Mouse (Mus musculus): ENCODE data around the gene Dyrk3. TPM values are rescaled to one million over a fixed set of nuclear protein-coding genes. Genes with fewer than 3 reads are reported as not detected.

Dyrk3 gene
- polyA plus RNA-seq, 2 experiments, result 1.7 to 2.3 TPM

DNA sequence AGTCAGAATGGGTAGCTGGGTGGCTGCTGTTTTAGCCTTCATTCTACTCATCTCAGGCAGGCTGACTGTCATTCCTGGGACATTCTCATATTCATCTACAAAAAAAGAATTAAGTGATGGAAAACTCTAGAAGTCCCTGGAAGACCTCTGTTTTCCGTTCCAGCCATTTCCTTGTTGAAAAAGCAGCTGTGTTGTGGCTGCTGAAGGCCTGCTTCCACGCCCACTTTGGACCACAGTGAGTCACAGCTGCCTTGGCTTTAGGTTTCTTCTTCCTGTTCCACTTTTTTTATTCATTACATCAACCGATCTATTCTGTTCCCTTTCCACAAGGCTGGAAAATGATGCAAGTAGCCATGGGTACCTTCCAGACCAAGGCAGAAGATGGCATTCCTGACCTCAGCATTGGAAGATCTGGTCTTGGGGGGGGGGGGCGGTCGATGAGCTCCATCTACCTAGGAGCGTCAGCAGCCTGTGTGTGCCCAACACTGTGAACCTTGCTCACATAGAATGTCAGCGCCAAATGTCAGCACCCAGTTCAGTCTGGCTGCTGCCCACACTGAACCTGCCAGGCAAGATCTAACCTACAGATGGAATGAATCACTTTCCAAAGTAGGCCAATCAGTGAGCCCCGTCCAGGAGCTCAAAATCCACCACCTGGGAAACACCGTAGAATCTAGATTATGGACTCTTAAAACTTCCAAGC, 46.3 kb upstream of the Dyrk3 start:
- no peaks in the 10 kb centered on the region for H3K9me3 ChIP-seq (ENCODE audit: control insufficient read depth, low read length)
- H3K4me1 ChIP-seq (ENCODE audit: control insufficient read depth, insufficient read depth, low read length), result 0 out of 2 replicates have a peak, but pooled peaks cover 7% of the 10 kb centered on the region
- H3K36me3 ChIP-seq (ENCODE audit: control insufficient read depth, insufficient read depth, low read length), result peaks cover 9% of the 10 kb centered on the region
- H3K4me3 ChIP-seq (replicated peaks; ENCODE audit: low read length), result no peak overlapping the region
- peak; percentile 34; the same call in 1 of the 2 replicates for ATAC-seq (ENCODE audit: low FRiP score, low read depth)
- TF ChIP-seq POLR2A (IDR thresholded peaks at IDR 0.05; ENCODE audit: borderline replicate concordance, extremely low read depth, insufficient read depth, insufficient read length), result no peak
- H3K27me3 ChIP-seq (ENCODE audit: control insufficient read depth, insufficient read depth, low read length), result no peaks in the 10 kb centered on the region
- H3K4me2 ChIP-seq (replicated peaks; ENCODE audit: low read depth, low read length, severe bottlenecking), result no peak overlapping the region
- no peak overlapping the region for H3K27ac ChIP-seq (replicated peaks; ENCODE audit: low read depth, low read length)
- peak; percentile 80 for DNase-seq (ENCODE audit: low spot score)
- WGBS, result 62% methylated on average over 9 of the region's 9 CpGs
- H3K9ac ChIP-seq (ENCODE audit: low read depth, low read length, severe bottlenecking), result no peak overlapping the region

DNA sequence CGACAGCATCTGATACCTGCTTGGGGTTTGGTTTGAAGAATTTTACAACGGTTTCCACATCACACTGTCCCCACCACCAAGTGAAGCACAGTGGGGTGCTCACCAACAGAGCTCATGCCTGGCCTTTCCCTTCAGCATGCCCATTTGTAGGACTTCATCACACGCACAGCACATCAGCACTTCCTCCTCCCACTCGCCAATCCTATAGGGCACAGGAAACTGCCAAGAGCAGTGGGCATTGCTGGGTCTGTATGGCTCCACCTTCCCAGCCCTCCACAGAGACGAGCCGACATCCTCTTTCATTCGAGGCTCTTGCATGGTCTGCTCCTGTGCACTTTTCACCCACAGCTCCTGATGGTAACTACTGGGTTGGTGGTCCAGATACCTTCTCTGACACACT, 45.1 kb upstream of the Dyrk3 start:
- WGBS, result 87% methylated on average over 7 of the region's 7 CpGs
- no peak for TF ChIP-seq POLR2A (IDR thresholded peaks at IDR 0.05; ENCODE audit: borderline replicate concordance, extremely low read depth, insufficient read depth, insufficient read length)
- Histone ChIP-seq H3K27ac (replicated peaks; ENCODE audit: low read depth, low read length) (no peak overlapping the region), H3K9ac (ENCODE audit: low read depth, low read length, severe bottlenecking) (no peak overlapping the region), H3K4me2 (replicated peaks; ENCODE audit: low read depth, low read length, severe bottlenecking) (no peak overlapping the region), H3K36me3 (ENCODE audit: control insufficient read depth, insufficient read depth, low read length) (peaks cover 11% of the 10 kb centered on the region), H3K9me3 (ENCODE audit: control insufficient read depth, low read length) (no peaks in the 10 kb centered on the region), H3K27me3 (ENCODE audit: control insufficient read depth, insufficient read depth, low read length) (no peaks in the 10 kb centered on the region), H3K4me1 (ENCODE audit: control insufficient read depth, insufficient read depth, low read length) (0 out of 2 replicates have a peak, but pooled peaks cover 7% of the 10 kb centered on the region), H3K4me3 (replicated peaks; ENCODE audit: low read length) (no peak overlapping the region)
- no peak for DNase-seq (ENCODE audit: low spot score)
- no peak for ATAC-seq (ENCODE audit: low FRiP score, low read depth)

DNA sequence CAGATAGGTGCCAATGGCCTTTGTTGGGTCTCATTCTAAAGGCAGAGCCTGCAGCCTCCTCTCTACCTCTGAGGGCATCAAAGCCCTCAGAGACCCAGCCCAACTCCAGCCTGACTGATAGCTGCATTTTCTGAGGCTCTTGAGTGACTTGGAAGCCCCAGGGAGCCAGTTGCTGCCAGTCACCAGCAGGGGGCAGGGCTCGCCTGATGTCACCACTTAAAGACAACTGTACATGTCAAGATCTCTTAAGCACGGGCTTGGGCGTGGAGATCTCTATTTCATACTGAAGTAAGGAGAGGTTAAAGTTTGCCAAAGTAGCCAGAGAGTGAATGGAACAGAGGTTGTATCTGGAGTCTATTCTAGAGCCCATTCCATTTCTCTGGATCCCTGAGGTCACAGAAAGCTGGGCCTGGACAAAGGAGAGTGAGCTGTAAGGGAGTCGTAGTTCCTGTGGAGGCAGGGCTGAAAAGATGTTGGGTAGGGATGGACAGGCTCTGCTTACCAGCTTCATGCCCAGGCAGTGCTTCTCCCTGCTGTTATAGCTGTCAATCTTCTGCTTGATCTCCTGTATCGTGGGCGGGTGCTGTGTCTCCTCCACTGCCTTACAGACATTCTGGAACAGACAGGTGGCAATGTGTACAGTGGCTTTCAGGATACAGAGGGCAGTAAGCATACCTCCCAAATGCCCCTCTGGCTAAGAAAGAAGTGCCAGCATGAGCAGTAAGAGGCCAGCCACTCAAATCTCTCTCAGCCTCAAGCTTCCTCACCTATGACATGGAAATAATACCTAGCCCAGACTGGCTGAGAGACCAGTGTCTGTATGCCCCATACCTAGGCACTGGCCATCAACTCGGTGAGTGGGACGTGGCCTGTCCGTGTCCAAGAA, 43.7 kb upstream of the Dyrk3 start:
- TF ChIP-seq POLR2A (IDR thresholded peaks at IDR 0.05; ENCODE audit: borderline replicate concordance, extremely low read depth, insufficient read depth, insufficient read length), result no peak
- no peak overlapping the region for H3K4me3 ChIP-seq (replicated peaks; ENCODE audit: low read length)

DNA sequence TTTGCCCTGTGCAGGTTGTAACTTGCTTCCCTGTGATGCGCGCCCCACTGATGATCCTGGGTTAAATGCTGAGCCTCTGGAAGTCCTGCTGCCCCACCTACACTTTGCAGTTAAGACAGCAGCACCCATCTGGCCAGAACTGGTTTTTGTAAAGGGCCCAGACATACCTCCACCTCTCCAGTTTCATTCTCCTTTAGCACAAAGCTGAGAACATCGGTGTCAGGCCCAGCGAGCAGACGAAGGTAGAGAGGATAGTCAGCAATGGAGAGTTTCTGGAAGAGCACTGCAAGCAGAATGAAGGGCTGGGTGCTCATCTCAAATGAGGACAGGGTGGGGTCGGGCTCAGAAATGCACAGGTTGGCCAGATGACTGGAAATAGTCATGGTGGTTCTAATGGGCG, 42.2 kb upstream of the Dyrk3 start:
- 90% methylated on average over 7 of the region's 7 CpGs for WGBS
- Histone ChIP-seq H3K27ac (replicated peaks; ENCODE audit: low read depth, low read length) (no peak overlapping the region), H3K4me1 (ENCODE audit: control insufficient read depth, insufficient read depth, low read length) (0 out of 2 replicates have a peak, but pooled peaks cover 7% of the 10 kb centered on the region), H3K4me3 (replicated peaks; ENCODE audit: low read length) (no peak overlapping the region), H3K9me3 (ENCODE audit: control insufficient read depth, low read length) (no peaks in the 10 kb centered on the region), H3K27me3 (ENCODE audit: control insufficient read depth, insufficient read depth, low read length) (no peaks in the 10 kb centered on the region), H3K9ac (ENCODE audit: low read depth, low read length, severe bottlenecking) (no peak overlapping the region), H3K4me2 (replicated peaks; ENCODE audit: low read depth, low read length, severe bottlenecking) (no peak overlapping the region), H3K36me3 (ENCODE audit: control insufficient read depth, insufficient read depth, low read length) (peaks cover 36% of the 10 kb centered on the region)
- ATAC-seq (ENCODE audit: low FRiP score, low read depth) (no peak), DNase-seq (ENCODE audit: low spot score) (no peak)
- TF ChIP-seq POLR2A (IDR thresholded peaks at IDR 0.05; ENCODE audit: borderline replicate concordance, extremely low read depth, insufficient read depth, insufficient read length), result no peak

More for the DNA sequence above, 43.7 kb upstream of the Dyrk3 start:
- Histone ChIP-seq H3K4me2 (replicated peaks; ENCODE audit: low read depth, low read length, severe bottlenecking) (no peak overlapping the region), H3K27me3 (ENCODE audit: control insufficient read depth, insufficient read depth, low read length) (no peaks in the 10 kb centered on the region), H3K36me3 (ENCODE audit: control insufficient read depth, insufficient read depth, low read length) (peaks cover 22% of the 10 kb centered on the region), H3K27ac (replicated peaks; ENCODE audit: low read depth, low read length) (no peak overlapping the region), H3K4me1 (ENCODE audit: control insufficient read depth, insufficient read depth, low read length) (0 out of 2 replicates have a peak, but pooled peaks cover 7% of the 10 kb centered on the region), H3K9me3 (ENCODE audit: control insufficient read depth, low read length) (no peaks in the 10 kb centered on the region), H3K9ac (ENCODE audit: low read depth, low read length, severe bottlenecking) (no peak overlapping the region)
- DNase-seq (ENCODE audit: low spot score), result peak; percentile 79
- ATAC-seq (ENCODE audit: low FRiP score, low read depth), result peak; percentile 47; the same call in 1 of the 2 replicates
- 62% methylated on average over 9 of the region's 9 CpGs for WGBS

DNA sequence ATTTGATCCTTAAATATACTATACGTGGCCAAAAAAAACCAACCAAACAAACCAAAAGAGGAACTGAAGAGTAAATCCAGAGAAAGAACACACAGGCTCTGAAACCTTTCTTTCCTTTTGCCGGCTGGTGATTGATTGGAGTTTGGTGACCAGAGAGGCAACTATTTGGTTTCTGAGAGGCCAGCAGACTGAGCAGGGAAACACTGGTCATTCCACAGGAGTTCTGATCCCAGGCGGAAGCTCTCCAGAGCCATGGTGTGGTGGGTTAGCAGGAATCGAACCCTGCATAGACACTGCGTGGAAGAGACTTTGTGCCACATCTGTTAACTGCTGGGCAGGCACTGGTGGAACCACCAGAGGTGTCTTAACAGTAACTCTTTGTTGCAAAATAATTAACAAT, 39.9 kb upstream of the Dyrk3 start:
- Histone ChIP-seq H3K27me3 (ENCODE audit: control insufficient read depth, insufficient read depth, low read length) (no peaks in the 10 kb centered on the region), H3K36me3 (ENCODE audit: control insufficient read depth, insufficient read depth, low read length) (peaks cover 57% of the 10 kb centered on the region), H3K4me3 (replicated peaks; ENCODE audit: low read length) (no peak overlapping the region), H3K9me3 (ENCODE audit: control insufficient read depth, low read length) (no peaks in the 10 kb centered on the region), H3K4me2 (replicated peaks; ENCODE audit: low read depth, low read length, severe bottlenecking) (no peak overlapping the region), H3K27ac (replicated peaks; ENCODE audit: low read depth, low read length) (no peak overlapping the region), H3K9ac (ENCODE audit: low read depth, low read length, severe bottlenecking) (no peak overlapping the region), H3K4me1 (ENCODE audit: control insufficient read depth, insufficient read depth, low read length) (no peaks in the 10 kb centered on the region)
- no peak for TF ChIP-seq POLR2A (IDR thresholded peaks at IDR 0.05; ENCODE audit: borderline replicate concordance, extremely low read depth, insufficient read depth, insufficient read length)
- no peak for DNase-seq (ENCODE audit: low spot score)
- ATAC-seq (ENCODE audit: low FRiP score, low read depth), result no peak
- 76% methylated on average over 5 of the region's 5 CpGs for WGBS

Data from limb, embryonic 14.5 days (tissue).